Mouse (Mus musculus) liver, postnatal 0 days (tissue): Measurements from ENCODE around the gene Rnaseh2b.

ENCODE experiments used
- CTCF ChIP-seq: sonication (generic); IDR thresholded peaks from 2 replicates; pipeline ENCODE4 v1.5.1; 2016; ENCODE audit warnings: antibody characterized with exemption, low read depth
- EP300 ChIP-seq: IDR thresholded peaks from 2 replicates; pipeline ENCODE4 v1.6.1; 2016; ENCODE audit warnings: antibody characterized with exemption, low read depth, mild to moderate bottlenecking

DNA sequence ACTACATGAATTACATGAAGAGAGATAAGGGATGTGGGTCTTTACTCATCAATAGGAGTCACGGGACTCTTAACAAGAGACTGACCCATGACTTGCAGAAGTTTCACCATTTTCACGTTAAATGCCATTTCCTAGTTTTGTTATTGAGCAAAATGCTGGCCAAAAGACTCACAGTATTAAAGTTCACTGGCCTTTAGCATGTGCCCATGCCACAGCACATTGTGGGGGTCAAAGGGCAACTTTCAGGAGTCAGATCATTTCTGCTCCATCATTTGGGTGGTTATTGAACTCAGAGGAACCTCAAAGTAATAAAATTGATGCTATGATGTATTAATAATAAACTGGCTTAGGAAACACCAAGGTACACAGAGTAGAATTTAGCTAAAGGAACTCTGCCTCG is 37.2 kb downstream of the Rnaseh2b start:
- TF ChIP-seq CTCF (no peak), EP300 (no peak)
